Mouse (Mus musculus): ENCODE data around the gene Rfc2.
A peak's percentile ranks its signal among the peaks of the same experiment; 100 is the strongest.

Rfc2 gene

GRCm38 (mm10) chr5:134648976-134649375 is 67.8 kb downstream of the Rfc2 start:
- peak in 1 of 2 experiments; percentile 19 for DNase-seq (ENCODE audit: low spot score in 2 of 2)

GRCm38 (mm10) chr5:134650926-134651325 is 69.8 kb downstream of the Rfc2 start:
- peak; percentile 40 to 45 for DNase-seq (ENCODE audit: low spot score in 2 of 2)

Measured in spleen, postnatal 36 days (tissue).